Mouse (Mus musculus) neutrophil, adult 83 days (primary cell): ENCODE data around the gene Sox13. TPM values are rescaled to one million over a fixed set of nuclear protein-coding genes. Genes with fewer than 3 reads are reported as not detected.

Source experiments
- total RNA-seq, 2 experiments: library from RNA; stranded (reverse); gene quantifications; one replicate each; pipeline ENCODE4 v1.2.4; 2023

Gene Sox13
- 1 to 10 TPM; 7.0 to 7.4 TPM for total RNA-seq

GRCm38 (mm10) chr1:133423543-133424480 lies at the start of gene Sox13:
TSS of gene Sox13 (minus strand) at chr1:133424377.

GRCm38 (mm10) chr1:133363276-133364021 lies 60.7 kb downstream of the Sox13 start, which contains the start of gene Etnk2:
TSS of gene Etnk2 (plus strand) at chr1:133363572.

GRCm38 (mm10) chr1:133350210-133350609 lies 74.0 kb downstream of the Sox13 start, which contains the start of gene Ren1:
TSS of gene Ren1 (plus strand) at chr1:133350510.

Other genes starting within 250 kb of the Sox13 start
- not detected for gene Golt1a, start 114.6 kb downstream of the Sox13 start, total RNA-seq
- gene Kiss1, start 102.5 kb downstream of the Sox13 start, total RNA-seq, result not detected
- gene Ren1, start 73.9 kb downstream of the Sox13 start, total RNA-seq, result not detected
- not detected for gene Etnk2, start 60.8 kb downstream of the Sox13 start, total RNA-seq
- 100 to 1,000 TPM in 1 of 2 experiments, 10 to 100 TPM in 1; 94.2 to 107 TPM for gene Snrpe, start 185.9 kb upstream of the Sox13 start, total RNA-seq
- gene Zbed6, start 236.5 kb upstream of the Sox13 start, total RNA-seq, result 10 to 100 TPM; 12.6 to 13.8 TPM
- 10 to 100 TPM; 17.2 to 23.2 TPM for gene Gm38394, start 236.9 kb upstream of the Sox13 start, total RNA-seq